Mouse (Mus musculus): Measurements from ENCODE around the gene Prg4.

Prg4 gene

GRCm38 (mm10) chr1:150466132-150466531, at the start of gene Prg4:
Gene Prg4 (minus strand): TSS chr1:150466165.
- DNase-seq (ENCODE audit: low spot score in 2 of 2), result no peak

DNA sequence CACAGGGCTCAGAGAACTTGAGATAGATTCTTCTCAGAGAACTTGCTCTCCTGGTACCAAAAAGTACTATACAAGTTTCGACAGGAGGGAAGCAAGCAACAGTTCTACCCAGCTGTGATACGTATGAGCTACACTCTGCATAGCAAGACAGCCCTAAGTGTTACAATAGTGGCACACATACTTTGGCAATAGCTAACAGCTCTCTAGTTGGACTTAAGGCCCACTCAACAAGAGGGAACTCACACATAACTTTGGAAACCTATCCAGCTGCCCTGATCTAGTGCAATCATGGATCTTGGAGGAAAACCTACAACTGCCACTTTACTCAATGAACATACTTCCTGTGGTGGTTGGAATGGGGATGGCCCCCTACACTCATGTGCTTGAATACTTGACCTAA, 47.1 kb upstream of the Prg4 start:
- DNase-seq (ENCODE audit: low spot score in 2 of 2), result no peak

- DNase-seq (ENCODE audit: low spot score in 2 of 2), result no peak
Measured at GRCm38 (mm10) chr1:150505794-150506193, 39.8 kb upstream of the Prg4 start.

GRCm38 (mm10) chr1:150503321-150503720, 37.4 kb upstream of the Prg4 start:
- no peak for DNase-seq (ENCODE audit: low spot score in 2 of 2)

- no peak for DNase-seq (ENCODE audit: low spot score in 2 of 2)
Measured at GRCm38 (mm10) chr1:150498177-150498576, 32.2 kb upstream of the Prg4 start.

GRCm38 (mm10) chr1:150497690-150498089, 31.7 kb upstream of the Prg4 start:
- no peak for DNase-seq (ENCODE audit: low spot score in 2 of 2)

GRCm38 (mm10) chr1:150496626-150497302, 30.8 kb upstream of the Prg4 start:
- no peak for DNase-seq (ENCODE audit: low spot score in 2 of 2)

DNA sequence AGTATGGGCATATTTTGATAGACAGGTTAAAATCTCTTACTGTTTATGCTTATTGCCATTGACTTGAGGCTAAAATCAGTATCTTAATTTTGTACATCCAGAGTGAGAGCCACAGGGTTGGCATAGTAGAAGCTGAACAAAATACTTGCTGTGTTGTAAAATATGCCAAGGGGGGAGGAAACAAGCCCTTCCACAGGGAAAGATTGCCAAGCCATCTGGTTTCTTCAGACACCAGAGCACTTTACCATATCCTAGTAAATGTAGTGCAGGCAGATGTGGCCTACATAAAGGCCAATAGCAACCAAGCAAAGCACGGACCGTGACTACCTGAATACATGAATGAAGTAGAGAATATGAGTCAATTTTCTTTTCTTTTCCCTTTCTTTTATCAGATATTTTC, 23.2 kb upstream of the Prg4 start:
- no peak for DNase-seq (ENCODE audit: low spot score in 2 of 2)

DNA sequence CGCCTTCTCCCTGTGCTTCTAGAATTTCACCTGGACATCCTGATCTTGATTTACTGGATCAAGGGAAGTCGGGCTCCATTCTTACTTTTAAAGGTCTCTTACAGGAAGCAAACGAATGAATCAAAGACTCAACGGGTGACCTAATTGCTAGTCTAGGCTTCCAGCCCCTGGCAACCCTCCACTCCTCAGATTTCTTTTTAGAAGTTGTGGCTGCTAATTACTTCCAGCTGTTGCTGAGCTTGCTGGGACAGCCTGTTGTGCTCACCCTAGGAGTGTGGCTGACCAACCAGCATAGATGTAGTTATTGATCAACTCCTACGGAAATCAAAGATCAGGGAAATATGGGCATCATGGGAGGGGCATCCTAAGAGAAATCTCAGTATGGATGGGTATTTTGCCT, 14.7 kb upstream of the Prg4 start:
- DNase-seq (ENCODE audit: low spot score in 2 of 2), result no peak

- no peak for DNase-seq (ENCODE audit: low spot score in 2 of 2)
Measured at GRCm38 (mm10) chr1:150472525-150472924, 6.6 kb upstream of the Prg4 start.

DNA sequence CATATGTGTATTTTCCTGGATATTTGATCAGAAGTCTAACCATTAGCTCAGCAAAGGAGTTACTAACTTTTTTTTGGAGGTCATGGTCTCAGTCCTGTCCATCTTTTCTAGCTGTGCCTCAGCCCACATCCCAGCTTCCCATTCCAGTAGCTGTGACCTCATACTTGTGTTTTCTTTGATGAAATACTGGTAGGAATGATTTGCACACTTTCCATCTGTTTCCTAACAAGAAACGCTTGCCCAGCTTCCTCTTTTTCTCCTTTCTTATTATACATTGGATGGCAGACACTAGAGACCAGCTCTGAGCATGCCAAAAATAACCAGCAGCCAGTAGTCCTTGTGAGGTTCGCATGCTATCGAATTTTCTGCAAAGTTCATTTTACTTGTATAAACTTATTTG, 4.0 kb upstream of the Prg4 start:
- no peak for DNase-seq (ENCODE audit: low spot score in 2 of 2)

- DNase-seq (ENCODE audit: low spot score in 2 of 2), result no peak
Measured at GRCm38 (mm10) chr1:150465364-150465763, 601 bp downstream of the Prg4 start.

DNA sequence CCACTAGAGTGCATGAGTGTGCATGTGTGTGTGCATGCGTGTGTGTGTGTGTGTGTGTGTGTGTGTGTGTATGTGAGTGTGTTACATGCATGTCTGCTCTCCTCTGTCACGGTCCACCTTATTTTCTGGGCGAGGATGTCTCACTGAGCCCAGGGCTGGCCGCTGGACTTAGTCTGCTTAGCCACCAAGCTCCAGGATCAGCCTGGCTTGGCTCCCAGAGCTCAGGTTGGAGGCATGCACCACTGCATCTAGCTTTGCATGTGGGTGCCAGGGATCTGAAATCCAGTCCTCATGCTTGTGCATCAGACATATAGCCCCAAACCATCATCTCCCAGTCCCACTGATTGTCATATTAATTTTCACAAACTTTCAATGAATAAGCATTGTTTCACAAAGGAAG, 2.3 kb downstream of the Prg4 start:
- no peak for DNase-seq (ENCODE audit: low spot score in 2 of 2)

GRCm38 (mm10) chr1:150463068-150463467, 2.9 kb downstream of the Prg4 start:
- no peak for DNase-seq (ENCODE audit: low spot score in 2 of 2)

- no peak for DNase-seq (ENCODE audit: low spot score in 2 of 2)
Measured at GRCm38 (mm10) chr1:150460595-150460994, 5.4 kb downstream of the Prg4 start.

DNA sequence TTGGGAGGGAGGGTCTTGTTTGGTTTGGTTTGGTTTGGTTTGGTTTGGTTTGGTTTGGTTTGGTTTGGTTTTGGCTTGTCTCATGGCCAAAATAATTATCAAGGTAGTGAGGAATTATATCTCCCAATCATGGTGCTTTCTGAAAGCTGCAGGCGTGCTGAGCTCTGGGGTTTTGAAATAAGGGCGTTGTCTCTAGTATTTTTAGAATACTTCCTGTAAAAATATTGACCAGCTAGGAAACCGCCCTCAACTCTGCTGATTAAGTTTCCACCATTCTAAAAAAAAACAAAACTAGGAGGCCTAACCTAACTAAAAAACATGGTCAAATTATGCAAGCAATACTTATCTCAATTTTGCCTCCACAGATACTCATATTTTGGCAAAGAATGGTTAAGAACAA, 6.4 kb downstream of the Prg4 start:
- no peak for DNase-seq (ENCODE audit: low spot score in 2 of 2)

DNA sequence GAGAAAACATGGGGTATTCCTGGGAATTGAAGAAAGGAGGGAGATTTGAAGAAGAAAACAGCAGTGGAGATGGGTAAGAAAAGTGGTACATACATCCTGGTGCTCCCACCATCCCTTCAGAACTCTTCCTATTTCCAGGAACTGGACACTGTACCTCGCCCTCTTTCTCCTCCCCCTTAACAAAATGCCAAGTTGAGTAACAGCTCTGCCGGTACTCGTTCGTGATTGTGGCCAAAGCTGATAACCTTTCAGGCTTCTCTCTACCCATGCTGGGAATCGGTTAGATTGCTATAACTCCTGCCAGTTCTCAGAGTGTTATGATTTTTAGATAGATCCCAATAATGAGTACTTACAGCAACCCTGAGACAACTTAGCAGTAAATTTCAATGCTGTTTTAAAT, 7.0 kb downstream of the Prg4 start:
- no peak for DNase-seq (ENCODE audit: low spot score in 2 of 2)

DNA sequence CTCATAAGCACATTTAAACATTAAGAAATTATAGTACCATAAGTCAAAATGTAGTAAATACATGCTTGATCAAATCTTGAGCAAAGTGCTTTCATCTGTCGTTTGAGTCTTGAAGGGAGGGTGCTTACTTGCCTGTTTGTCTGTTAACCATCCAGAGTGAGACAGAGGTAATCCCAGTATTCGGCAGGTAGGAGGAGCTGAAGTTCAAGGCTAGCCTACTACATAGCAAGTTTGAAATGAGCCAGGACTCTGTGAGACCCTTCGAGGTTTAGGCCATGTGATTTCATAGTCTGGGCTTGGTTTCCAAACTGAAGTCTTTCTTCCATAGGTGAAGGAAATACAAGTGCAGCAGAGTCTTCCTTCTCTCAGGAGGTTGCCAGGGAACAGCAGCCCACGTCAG, 24.2 kb downstream of the Prg4 start:
- DNase-seq (ENCODE audit: low spot score in 2 of 2), result no peak

DNA sequence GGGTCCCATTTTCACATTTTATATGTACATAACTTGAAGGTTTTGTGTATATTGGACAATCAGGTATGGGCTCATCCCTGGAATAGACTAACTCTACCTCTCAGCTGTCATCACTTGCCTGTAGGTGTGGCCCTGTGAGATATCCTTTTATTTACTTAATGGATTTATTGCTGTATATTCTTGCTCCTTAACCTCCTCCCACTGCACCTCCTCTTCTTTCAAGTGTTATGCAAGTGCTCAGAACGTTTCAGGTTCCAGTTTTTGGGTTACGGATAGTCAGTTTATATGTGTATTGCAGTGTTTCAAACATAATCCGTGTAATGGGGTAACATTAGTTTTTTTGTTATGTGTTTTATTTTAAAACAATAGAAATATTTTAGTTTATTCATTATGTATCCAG, 27.3 kb downstream of the Prg4 start:
- DNase-seq (ENCODE audit: low spot score in 2 of 2), result no peak

DNA sequence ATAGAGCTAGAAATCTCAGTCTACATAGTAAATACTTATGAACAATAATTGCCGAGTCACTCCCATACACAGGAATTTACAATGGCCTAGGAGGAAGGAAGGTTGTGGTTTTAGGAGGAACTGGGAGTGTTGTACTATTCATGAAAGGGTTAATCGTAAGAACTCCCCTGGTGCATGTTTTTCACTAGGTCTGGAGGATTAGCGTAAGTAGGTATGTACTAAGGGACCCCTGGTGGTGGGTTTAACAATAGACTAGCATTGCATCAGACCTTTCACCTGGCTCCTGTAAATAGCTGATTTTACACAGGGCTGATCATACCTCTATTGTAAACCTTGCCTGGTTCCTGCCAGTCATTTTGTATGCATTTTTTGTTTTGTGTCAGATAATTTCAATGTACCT, 39.7 kb downstream of the Prg4 start:
- DNase-seq (ENCODE audit: low spot score in 2 of 2), result no peak

DNA sequence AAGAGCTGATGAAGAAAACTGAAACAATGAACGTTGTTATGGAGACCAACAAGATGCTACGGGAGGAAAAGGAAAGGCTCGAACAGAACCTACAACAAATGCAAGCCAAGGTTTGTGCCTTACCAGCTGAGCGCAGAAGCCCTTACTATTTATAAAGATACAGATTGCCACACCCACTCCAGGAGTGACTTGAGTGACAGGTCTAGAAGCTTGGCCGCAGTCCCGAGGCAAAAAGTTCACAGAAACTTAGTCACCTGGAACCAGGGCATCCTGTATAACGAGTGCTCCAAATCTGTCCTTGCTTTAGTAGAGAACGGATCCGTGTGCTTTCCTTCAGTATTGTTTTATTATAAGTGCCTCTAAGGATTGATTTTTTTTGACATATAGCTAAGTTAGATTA, 40.3 kb downstream of the Prg4 start:
- no peak for DNase-seq (ENCODE audit: low spot score in 2 of 2)

DNA sequence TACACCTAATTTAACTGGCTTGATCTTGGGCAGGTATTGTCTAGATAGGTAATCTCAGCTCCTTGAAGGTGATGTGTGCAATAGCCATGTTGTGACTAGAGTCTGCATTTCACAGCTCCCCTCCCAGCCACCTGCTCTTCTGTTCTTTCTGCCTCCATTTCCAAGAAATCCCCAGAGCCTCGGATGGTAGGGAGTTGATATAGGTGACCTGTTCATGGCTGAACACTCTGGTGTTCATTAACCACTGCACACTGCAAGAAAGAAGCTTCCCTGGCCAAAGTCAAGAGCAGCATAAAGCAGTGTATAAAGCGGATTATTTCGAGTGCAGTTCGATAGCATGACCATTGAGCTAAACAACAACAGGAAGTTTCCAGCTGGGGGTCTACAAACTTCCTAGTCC, 47.5 kb downstream of the Prg4 start:
- DNase-seq (ENCODE audit: low spot score in 2 of 2), result no peak

DNA sequence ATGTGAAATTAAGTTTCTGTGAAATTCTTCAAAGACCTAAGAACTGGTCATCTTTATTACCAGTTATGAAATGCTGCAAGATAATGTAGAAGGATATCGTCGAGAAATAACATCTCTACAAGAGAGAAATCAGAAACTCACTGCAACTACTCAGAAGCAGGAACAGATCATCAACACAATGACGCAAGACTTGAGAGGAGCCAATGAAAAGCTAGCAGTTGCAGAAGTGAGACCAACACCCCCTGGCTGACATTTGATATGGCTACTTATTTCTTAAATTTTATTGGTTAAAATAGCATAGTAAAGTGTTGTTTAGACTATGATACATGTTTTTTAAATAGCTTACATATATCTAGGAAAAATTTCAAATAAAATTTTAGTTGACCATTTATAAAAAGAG, 50.0 kb downstream of the Prg4 start:
- DNase-seq (ENCODE audit: low spot score in 2 of 2), result no peak

DNA sequence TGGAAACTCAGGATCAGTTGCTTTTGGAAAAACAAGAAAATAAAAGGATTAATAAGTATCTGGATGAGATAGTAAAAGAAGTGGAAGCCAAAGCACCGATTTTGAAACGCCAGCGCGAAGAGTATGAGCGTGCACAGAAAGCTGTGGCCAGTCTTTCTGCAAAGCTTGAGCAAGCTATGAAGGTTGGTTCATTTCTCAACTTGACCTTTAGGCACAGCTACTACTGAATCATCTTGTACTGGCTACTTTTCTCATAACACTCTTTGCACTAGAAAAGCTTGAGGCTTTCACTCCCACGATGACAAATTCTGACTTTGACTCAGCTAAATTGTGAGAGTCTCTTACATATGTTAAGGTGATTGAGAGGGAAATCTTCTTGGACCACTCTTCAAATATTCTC, 56.0 kb downstream of the Prg4 start:
- DNase-seq (ENCODE audit: low spot score in 2 of 2), result no peak

All from spleen, postnatal 36 days (tissue).